Mouse (Mus musculus) MEL (cell line): ENCODE measurements around the gene Scn4a.

ENCODE experiments used
- CTCF ChIP-seq, 3 experiments: IDR thresholded peaks in 2 of 3; conservative IDR thresholded peaks in 1 of 3; 2 replicates each; pipeline ENCODE4 v1.5.1; 2011 to 2012; ENCODE audit warnings: low read length in 3 of 3, low read depth in 2 of 3, mild to moderate bottlenecking in 2 of 3, improper control_type of control experiment in 1 of 3, inconsistent platforms in 1 of 3, mixed read lengths in 1 of 3, moderate library complexity in 1 of 3; ENCODE audit not compliant: control insufficient read depth in 1 of 3, insufficient read depth in 1 of 3, poor library complexity in 1 of 3, severe bottlenecking in 1 of 3
- ELF1 ChIP-seq: IDR thresholded peaks from 2 replicates; pipeline ENCODE4 v1.6.1; 2014; ENCODE audit warnings: low read depth, mild to moderate bottlenecking, inconsistent platforms, low read length, improper control_type of control experiment, moderate library complexity
- EP300 ChIP-seq, 2 experiments: IDR thresholded peaks; 2 replicates each; pipeline ENCODE4 v1.6.1; 2011; ENCODE audit warnings: improper control_type of control experiment in 2 of 2, low read length in 2 of 2, low read depth in 1 of 2, mild to moderate bottlenecking in 1 of 2
- MAX ChIP-seq: IDR thresholded peaks from 2 replicates; pipeline ENCODE4 v1.6.1; 2011; ENCODE audit warnings: low read length, improper control_type of control experiment
- POLR2A ChIP-seq, 2 experiments: IDR thresholded peaks; 2 replicates each; pipeline ENCODE4 v1.6.1; 2011 to 2012; ENCODE audit warnings: low read length in 2 of 2, mild to moderate bottlenecking in 2 of 2, control low read depth in 1 of 2, improper control_type of control experiment in 1 of 2, low read depth in 1 of 2, moderate library complexity in 1 of 2; ENCODE audit not compliant: control insufficient read depth in 1 of 2, insufficient read depth in 1 of 2, poor library complexity in 1 of 2
- TAL1 ChIP-seq: IDR thresholded peaks from 2 replicates; pipeline ENCODE4 v1.6.1; 2012; ENCODE audit warnings: mild to moderate bottlenecking, inconsistent platforms, low read length, moderate library complexity, mixed read lengths
- TBP ChIP-seq: IDR thresholded peaks from 2 replicates; pipeline ENCODE4 v1.8.0; 2011; ENCODE audit warnings: low read depth, low read length, improper control_type of control experiment
- TCF12 ChIP-seq: IDR thresholded peaks from 2 replicates; pipeline ENCODE4 v1.6.1; 2014; ENCODE audit warnings: low read depth, mild to moderate bottlenecking, inconsistent platforms, low read length, improper control_type of control experiment, moderate library complexity
- ZC3H11A ChIP-seq: IDR thresholded peaks from 2 replicates; pipeline ENCODE4 v1.6.1; 2012; ENCODE audit warnings: low read depth, mild to moderate bottlenecking, inconsistent platforms, low read length, improper control_type of control experiment
- ZNF384 ChIP-seq: IDR thresholded peaks from 2 replicates; pipeline ENCODE4 v1.6.1; 2012; ENCODE audit warnings: low read depth, mild to moderate bottlenecking, inconsistent platforms, low read length, improper control_type of control experiment

- TF ChIP-seq MAX, result no peak
- no peak for TF ChIP-seq POLR2A (IDR thresholded peaks at IDR 0.05; ENCODE audit: control insufficient read depth in 1 of 2, insufficient read depth in 1 of 2, low read depth in 1 of 2, low read length in 2 of 2, poor library complexity in 1 of 2)
- TF ChIP-seq TBP, result no peak
- TF ChIP-seq ELF1, result no peak
- no peak for TF ChIP-seq CTCF (IDR thresholded peaks at IDR 0.05 in 2 of 3, conservative IDR thresholded peaks at IDR 0.05 in 1 of 3; ENCODE audit: control insufficient read depth in 1 of 3, insufficient read depth in 1 of 3, low read depth in 2 of 3, low read length in 3 of 3, poor library complexity in 1 of 3, severe bottlenecking in 1 of 3)
- TF ChIP-seq ZC3H11A, result no peak
- no peak for TF ChIP-seq EP300 (IDR thresholded peaks at IDR 0.05; ENCODE audit: low read depth in 1 of 2, low read length in 2 of 2)
- TF ChIP-seq TAL1, result no peak
- no peak for TF ChIP-seq TCF12
- TF ChIP-seq ZNF384, result no peak
These were observed 19.0 kb downstream of the Scn4a start for GRCm38 (mm10) chr11:106334066-106334465.
